Mouse (Mus musculus) embryonic fibroblast, embryonic 13.5 days (primary cell): Measurements from ENCODE around the gene Jund.

Source experiments
- CTCF ChIP-seq: IDR thresholded peaks from 2 replicates; pipeline ENCODE4 v1.5.1; 2011; ENCODE audit warnings: mild to moderate bottlenecking, control low read depth, low read length, moderate library complexity, borderline replicate concordance; ENCODE audit not compliant: insufficient read depth
- POLR2A ChIP-seq: IDR thresholded peaks from 2 replicates; pipeline ENCODE4 v1.6.1; 2011; ENCODE audit warnings: low read depth, mild to moderate bottlenecking, control low read depth, low read length, moderate library complexity

- no peak for TF ChIP-seq CTCF
- TF ChIP-seq POLR2A: no peak
Observed at GRCm38 (mm10) chr8:70749097-70749674, 50.4 kb downstream of the Jund start.
